Mouse (Mus musculus) liver, embryonic 14.5 days (tissue): ENCODE data around the gene Map2k3. TPM values are rescaled to one million over a fixed set of nuclear protein-coding genes. Genes with fewer than 3 reads are reported as not detected.

Experiments
- ATAC-seq: fragments of 200-750 bp; cut with Nextera tagmentation; 2 replicates; pipeline ENCODE4 v1.8.0; 2017; ENCODE audit warnings: moderate number of reproducible peaks, mild to moderate bottlenecking, moderate library complexity; ENCODE audit not compliant: insufficient read depth
- DNase-seq, 3 experiments: peaks; one replicate each; pipeline ENCODE4 v3.0.0-alpha.2; 2012 to 2013; ENCODE audit warnings: low read depth in 3 of 3, low spot score in 3 of 3
- H3K27ac ChIP-seq: fragments of 300-500 bp; sonication (generic); 2 replicates; pipeline ENCODE4 v1.5.1; 2014; ENCODE audit warnings: moderate library complexity, mild to moderate bottlenecking, control low read depth, inconsistent platforms
- H3K27me3 ChIP-seq: fragments of 300-500 bp; sonication (generic); 2 replicates; pipeline ENCODE4 v1.6.1; 2014; ENCODE audit warnings: mild to moderate bottlenecking, low read length, moderate library complexity; ENCODE audit not compliant: control insufficient read depth, insufficient read depth
- H3K36me3 ChIP-seq: fragments of 300-500 bp; sonication (generic); replicated peaks from 2 replicates; pipeline ENCODE4 v1.6.1; 2014; ENCODE audit warnings: low read depth; ENCODE audit not compliant: control insufficient read depth, insufficient read depth
- H3K4me1 ChIP-seq, 2 experiments: fragments of 200-500 bp in 1 of 2; fragments of 300-500 bp in 1 of 2; sonication (generic) in 1 of 2; replicated peaks; 2 replicates each; pipeline ENCODE4 v1.6.1; 2012 to 2014; ENCODE audit warnings: antibody characterized with exemption in 1 of 2, inconsistent platforms in 1 of 2, low read length in 1 of 2; ENCODE audit not compliant: control insufficient read depth in 2 of 2, insufficient read depth in 2 of 2
- H3K4me2 ChIP-seq: fragments of 300-500 bp; sonication (generic); 2 replicates; pipeline ENCODE4 v1.6.1; 2014; ENCODE audit warnings: low read depth, mild to moderate bottlenecking, control low read depth, moderate library complexity
- H3K4me3 ChIP-seq, 2 experiments: fragments of 200-500 bp in 1 of 2; fragments of 300-500 bp in 1 of 2; sonication (generic) in 1 of 2; 2 replicates each; pipeline ENCODE4 v1.5.1; 2012 to 2014; ENCODE audit warnings: low read depth in 2 of 2, low read length in 2 of 2, mild to moderate bottlenecking in 2 of 2, control low read depth in 1 of 2, inconsistent platforms in 1 of 2, moderate library complexity in 1 of 2; ENCODE audit not compliant: insufficient read depth in 1 of 2
- H3K9ac ChIP-seq: fragments of 300-500 bp; sonication (generic); replicated peaks from 2 replicates; pipeline ENCODE4 v1.6.1; 2014; ENCODE audit warnings: mild to moderate bottlenecking, control low read depth, moderate library complexity
- H3K9me3 ChIP-seq: fragments of 300-500 bp; sonication (generic); 2 replicates; pipeline ENCODE4 v1.6.1; 2016; ENCODE audit warnings: low read length, mixed read lengths; ENCODE audit not compliant: control insufficient read depth
- CTCF ChIP-seq: IDR thresholded peaks from 2 replicates; pipeline ENCODE4 v1.5.1; 2016; ENCODE audit warnings: antibody characterized with exemption, low read depth, control low read depth
- EP300 ChIP-seq: IDR thresholded peaks from 2 replicates; pipeline ENCODE4 v1.6.1; 2016; ENCODE audit warnings: antibody characterized with exemption, low read depth
- whole genome bisulfite sequencing: fragments of 180-500 bp; shearing (Covaris S2); extraction: QIAGEN DNeasy Blood & Tissue Kit; methylation state at CpG from one replicate; pipeline ENCODE4 v1.1.7; 2014; ENCODE audit not compliant: insufficient replicate concordance; 5-methylcytosine and 5-hydroxymethylcytosine counted together
- polyA plus RNA-seq, 2 experiments: library from polyadenylated mRNA; depleted of rRNA in 1 of 2; stranded (reverse) in 1 of 2; unstranded in 1 of 2; fragments of >200 nt; fragmentation: Nextera tagmentation in 1 of 2; extraction: Ambion mirVana in 1 of 2; gene quantifications; 2 replicates each; pipeline versions ENCODE4 v1.2.1 to v1.2.3; 2012 to 2014

Gene Map2k3
- polyA plus RNA-seq, 2 experiments = 44.7 to 100 TPM

- ATAC-seq (peak; percentile 3), DNase-seq (no peak)
- Histone ChIP-seq H3K9me3 (no peaks in the 10 kb centered on the region), H3K27me3 (no peaks in the 10 kb centered on the region), H3K9ac (peak overlapping the region; percentile 60), H3K4me1 (peaks cover 44 to 58% of the 10 kb centered on the region in 2 experiments), H3K4me3 (peak overlapping the region; percentile 72 to 95), H3K27ac (peak overlapping the region; percentile 1; the same call in 1 of the 2 replicates), H3K4me2 (peak overlapping the region; percentile 72), H3K36me3 (peaks cover 8% of the 10 kb centered on the region)
- WGBS = 2% methylated on average over 30 of the region's 30 CpGs
- TF ChIP-seq EP300 = no peak
- no peak for TF ChIP-seq CTCF
These were observed 458 bp upstream of the Map2k3 start for GRCm38 (mm10) chr11:60931282-60931868.

GRCm38 (mm10) chr11:60932503-60933020 is 729 bp downstream of the Map2k3 start:
- Histone ChIP-seq H3K4me3 (peak overlapping the region; percentile 91 to 95), H3K27ac (peak overlapping the region; percentile 85), H3K27me3 (no peaks in the 10 kb centered on the region), H3K36me3 (peaks cover 8% of the 10 kb centered on the region), H3K4me1 (peaks cover 46 to 59% of the 10 kb centered on the region in 2 experiments), H3K9me3 (no peaks in the 10 kb centered on the region), H3K9ac (peak overlapping the region; percentile 99), H3K4me2 (peak overlapping the region; percentile 77)
- DNase-seq (no peak), ATAC-seq (no peak)
- 3% methylated on average over 7 of the region's 7 CpGs for WGBS
- TF ChIP-seq CTCF = no peak
- TF ChIP-seq EP300 = no peak

GRCm38 (mm10) chr11:60933178-60933930 is 1.5 kb downstream of the Map2k3 start:
- Histone ChIP-seq H3K27ac (peak overlapping the region; percentile 85), H3K36me3 (peaks cover 16% of the 10 kb centered on the region), H3K9me3 (no peaks in the 10 kb centered on the region), H3K9ac (peak overlapping the region; percentile 99), H3K27me3 (no peaks in the 10 kb centered on the region), H3K4me2 (peak overlapping the region; percentile 77), H3K4me3 (peak overlapping the region; percentile 91 to 95), H3K4me1 (peaks cover 54 to 64% of the 10 kb centered on the region in 2 experiments)
- DNase-seq (no peak), ATAC-seq (no peak)
- TF ChIP-seq CTCF = no peak
- no peak for TF ChIP-seq EP300
- 62% methylated on average over 10 of the region's 10 CpGs for WGBS

- H3K4me1 ChIP-seq = peaks cover 54 to 66% of the 10 kb centered on the region in 2 experiments
- 26% methylated on average over 2 of the region's 2 CpGs for WGBS
- H3K36me3 ChIP-seq = peaks cover 22% of the 10 kb centered on the region
These were observed 3.0 kb downstream of the Map2k3 start for GRCm38 (mm10) chr11:60934795-60935194.

More at GRCm38 (mm10) chr11:60934795-60935194, 3.0 kb downstream of the Map2k3 start:
- Histone ChIP-seq H3K4me3 (peak overlapping the region; percentile 45 to 54), H3K27me3 (no peaks in the 10 kb centered on the region), H3K9ac (peak overlapping the region; percentile 79), H3K4me2 (peak overlapping the region; percentile 77), H3K27ac (peak overlapping the region; percentile 99), H3K9me3 (no peaks in the 10 kb centered on the region)
- DNase-seq (no peak), ATAC-seq (no peak)
- TF ChIP-seq CTCF = no peak
- no peak for TF ChIP-seq EP300
